Mouse (Mus musculus) stomach, embryonic 15.5 days (tissue): ENCODE measurements at regions not wholly inside any gene's neighbourhood (a gene's known extent, or its start where the extent isn't known, plus 50 kb on each side); places are given as distances from the start of the nearest gene placed in this dataset.

Experiments used
- ATAC-seq: fragments of 200-750 bp; cut with Nextera tagmentation; 2 replicates; pipeline ENCODE4 v1.8.0; 2017; ENCODE audit warnings: low read depth, moderate number of reproducible peaks, moderate TSS enrichment; ENCODE audit not compliant: insufficient read depth, low FRiP score
- H3K27ac ChIP-seq: fragments of 300-500 bp; sonication (generic); 2 replicates; pipeline ENCODE4 v1.5.1; 2015; ENCODE audit warnings: mild to moderate bottlenecking, inconsistent platforms
- H3K27me3 ChIP-seq: fragments of 300-500 bp; sonication (generic); replicated peaks from 2 replicates; pipeline ENCODE4 v1.6.1; 2015; ENCODE audit warnings: inconsistent platforms
- H3K36me3 ChIP-seq: fragments of 300-500 bp; sonication (generic); 2 replicates; pipeline ENCODE4 v1.6.1; 2015; ENCODE audit warnings: inconsistent platforms
- H3K4me1 ChIP-seq: fragments of 300-500 bp; sonication (generic); 2 replicates; pipeline ENCODE4 v1.6.1; 2015; ENCODE audit warnings: inconsistent platforms
- H3K4me2 ChIP-seq: fragments of 300-500 bp; sonication (generic); 2 replicates; pipeline ENCODE4 v1.6.1; 2015; ENCODE audit warnings: mild to moderate bottlenecking, inconsistent platforms
- H3K4me3 ChIP-seq: fragments of 300-500 bp; sonication (generic); replicated peaks from 2 replicates; pipeline ENCODE4 v1.5.1; 2015; ENCODE audit warnings: inconsistent platforms
- H3K9ac ChIP-seq: fragments of 300-500 bp; sonication (generic); 2 replicates; pipeline ENCODE4 v1.6.1; 2015; ENCODE audit warnings: inconsistent platforms
- H3K9me3 ChIP-seq: fragments of 300-500 bp; sonication (generic); 2 replicates; pipeline ENCODE4 v1.6.1; 2016; ENCODE audit warnings: inconsistent platforms
- WGBS: fragments of 180-500 bp; shearing (Covaris S2); methylation state at CpG from one replicate; pipeline ENCODE4 v1.1.7; 2015; 5-methylcytosine and 5-hydroxymethylcytosine counted together

DNA sequence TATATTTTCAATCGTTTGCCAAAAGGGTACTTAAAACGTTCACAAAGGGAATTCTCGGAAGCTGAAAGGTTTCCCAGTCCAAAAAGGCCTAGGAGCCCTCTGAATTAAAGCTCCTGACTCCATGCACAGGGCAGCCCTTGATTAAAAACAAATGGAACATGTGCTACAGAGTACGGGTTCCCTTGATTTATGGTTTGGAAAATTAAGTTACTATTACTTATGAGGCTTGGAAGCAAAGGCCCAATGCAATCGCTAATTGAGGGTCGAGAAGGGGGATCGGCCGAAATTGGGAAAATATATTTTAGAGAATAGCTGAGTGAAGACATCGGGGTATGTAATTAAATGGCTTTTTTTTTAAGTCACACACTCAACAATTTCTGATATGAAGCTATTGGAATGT, 219.0 kb upstream of the Sox9 start:
- H3K9me3 ChIP-seq = no peaks in the 10 kb centered on the region
- H3K27me3 ChIP-seq = no peaks in the 10 kb centered on the region
- H3K4me2 ChIP-seq = no peak overlapping the region
- H3K36me3 ChIP-seq = no peaks in the 10 kb centered on the region
- no peak overlapping the region for H3K9ac ChIP-seq
- H3K4me3 ChIP-seq = no peak overlapping the region
- ATAC-seq = no peak
- WGBS = 86% methylated on average over 9 of the region's 9 CpGs
- H3K27ac ChIP-seq = no peak overlapping the region
- no peaks in the 10 kb centered on the region for H3K4me1 ChIP-seq

DNA sequence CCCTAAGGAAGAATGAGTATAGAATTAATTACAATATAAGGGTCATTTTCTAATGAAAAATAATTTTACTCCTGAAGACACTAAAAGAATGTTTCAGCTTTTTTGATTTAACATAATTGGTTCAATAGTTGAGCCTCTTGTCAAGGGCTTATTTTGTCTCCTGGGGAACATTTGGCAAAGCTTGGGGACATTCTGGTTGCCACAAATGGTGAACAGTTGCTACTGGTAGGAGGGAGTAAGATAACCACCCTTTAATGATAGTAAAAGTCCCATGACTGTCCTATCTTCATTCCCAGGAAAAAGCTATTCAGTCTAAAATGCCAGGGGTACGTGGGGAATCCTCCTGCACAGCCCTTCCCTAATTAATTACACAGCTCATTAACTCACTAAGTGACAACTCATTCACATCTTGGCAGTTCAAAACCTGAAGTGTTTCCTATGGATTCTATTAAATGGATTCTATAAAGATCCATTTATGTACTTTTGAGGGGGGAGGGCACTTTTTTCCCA, 217.3 kb upstream of the Sox9 start:
- Histone ChIP-seq H3K9me3 (no peaks in the 10 kb centered on the region), H3K4me1 (no peaks in the 10 kb centered on the region), H3K36me3 (no peaks in the 10 kb centered on the region), H3K4me2 (no peak overlapping the region), H3K27me3 (no peaks in the 10 kb centered on the region), H3K4me3 (no peak overlapping the region), H3K27ac (no peak overlapping the region), H3K9ac (no peak overlapping the region)
- WGBS = 51% methylated on average over 1 of the region's 1 CpGs
- no peak for ATAC-seq

DNA sequence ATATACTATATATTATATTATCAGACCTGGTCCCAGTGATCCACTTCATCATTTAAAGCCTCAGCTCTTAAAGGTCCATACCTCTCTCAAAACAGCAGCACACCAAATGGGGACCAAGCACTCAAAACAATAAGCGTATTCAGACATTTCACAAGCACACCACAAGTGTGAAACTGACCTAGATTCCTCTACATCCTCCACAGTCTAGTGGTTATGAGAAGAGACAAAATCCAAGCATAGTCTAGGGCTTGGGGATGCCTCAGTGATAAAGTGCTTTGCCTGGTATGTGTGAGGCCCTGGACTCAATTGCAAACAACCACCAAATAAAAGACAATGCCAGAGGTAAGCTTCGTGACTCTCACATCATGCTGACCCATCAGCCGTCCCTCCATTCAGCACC, 216.0 kb upstream of the Sox9 start:
- H3K27ac ChIP-seq = no peak overlapping the region
- H3K27me3 ChIP-seq = no peaks in the 10 kb centered on the region
- WGBS = 83% methylated on average over 3 of the region's 3 CpGs
- no peak overlapping the region for H3K9ac ChIP-seq
- H3K9me3 ChIP-seq = no peaks in the 10 kb centered on the region
- no peak overlapping the region for H3K4me2 ChIP-seq
- no peaks in the 10 kb centered on the region for H3K4me1 ChIP-seq
- H3K36me3 ChIP-seq = no peaks in the 10 kb centered on the region
- no peak overlapping the region for H3K4me3 ChIP-seq
- no peak for ATAC-seq

DNA sequence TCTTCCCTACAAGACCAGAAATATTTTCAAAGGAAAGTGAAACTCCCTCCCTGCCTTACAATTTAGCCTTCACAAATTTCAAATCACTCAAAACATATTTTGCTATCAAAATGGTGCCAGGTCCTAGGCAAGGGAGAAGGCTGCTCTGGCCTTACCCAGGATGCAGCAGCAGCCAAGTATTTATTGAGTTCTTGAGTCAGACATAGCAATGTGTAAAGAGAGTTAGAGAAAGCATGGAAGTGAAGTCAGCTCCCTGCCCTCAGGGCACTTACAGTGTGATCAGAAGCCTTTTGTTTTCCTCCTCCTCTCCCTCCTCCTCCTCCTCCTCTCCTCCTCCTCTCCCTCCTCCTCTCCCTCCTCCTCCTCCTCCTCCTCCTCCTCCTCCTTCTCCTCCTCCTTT, 194.6 kb upstream of the Sox9 start:
- no peak for ATAC-seq

DNA sequence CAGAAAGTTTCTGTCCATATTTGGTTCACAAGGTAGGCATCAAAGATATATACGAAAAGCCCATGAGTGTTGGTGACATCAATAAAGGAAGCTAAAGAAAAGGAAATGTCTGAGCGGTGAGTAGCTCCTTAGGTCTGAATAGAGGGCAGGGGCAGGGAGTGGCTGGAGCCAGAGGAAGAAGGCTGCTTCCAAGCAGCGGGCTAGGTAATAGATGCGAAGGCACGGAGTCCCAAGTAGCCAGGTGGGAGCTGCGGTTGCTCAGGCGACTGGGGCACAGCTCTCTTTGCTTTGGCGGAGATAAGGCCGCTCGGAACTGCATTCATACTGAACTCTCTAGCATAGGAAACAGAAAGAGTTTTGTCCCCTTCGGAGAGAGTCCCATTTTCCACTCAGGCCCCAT, 193.9 kb upstream of the Sox9 start:
- H3K27me3 ChIP-seq = no peaks in the 10 kb centered on the region
- H3K4me1 ChIP-seq = no peaks in the 10 kb centered on the region
- WGBS = 56% methylated on average over 11 of the region's 11 CpGs
- H3K9ac ChIP-seq = no peak overlapping the region
- H3K27ac ChIP-seq = no peak overlapping the region
- no peaks in the 10 kb centered on the region for H3K9me3 ChIP-seq
- no peaks in the 10 kb centered on the region for H3K36me3 ChIP-seq
- 0 out of 2 replicates have a peak, but pooled peaks have one; percentile 43 for ATAC-seq
- H3K4me3 ChIP-seq = no peak overlapping the region
- peak overlapping the region; percentile 10; the same call in 1 of the 2 replicates for H3K4me2 ChIP-seq

More for the DNA sequence above, 194.6 kb upstream of the Sox9 start:
- Histone ChIP-seq H3K4me3 (no peak overlapping the region), H3K9me3 (no peaks in the 10 kb centered on the region), H3K4me2 (no peak overlapping the region), H3K27me3 (no peaks in the 10 kb centered on the region), H3K4me1 (no peaks in the 10 kb centered on the region), H3K27ac (no peak overlapping the region), H3K9ac (no peak overlapping the region), H3K36me3 (no peaks in the 10 kb centered on the region)

DNA sequence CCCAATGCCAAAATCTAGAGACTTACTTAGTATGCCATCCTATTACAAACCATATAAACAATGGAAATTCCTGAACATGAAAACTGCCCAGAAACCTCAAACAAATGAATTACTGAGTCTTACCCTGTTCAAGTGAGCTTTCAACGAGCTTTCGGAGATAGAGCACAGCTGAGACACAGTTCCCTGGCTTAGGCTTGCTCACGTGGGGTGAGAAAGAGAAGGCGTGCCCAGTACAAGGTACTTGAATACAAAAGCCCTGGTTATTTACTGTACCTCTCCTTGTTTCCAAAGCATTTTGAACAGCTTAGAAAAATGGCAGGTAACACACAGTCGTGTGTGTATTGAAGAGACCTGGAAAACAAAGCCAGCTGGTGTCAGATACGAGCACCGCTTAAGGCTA, 191.8 kb upstream of the Sox9 start:
- Histone ChIP-seq H3K4me2 (no peak overlapping the region), H3K9me3 (no peaks in the 10 kb centered on the region), H3K4me1 (no peaks in the 10 kb centered on the region), H3K36me3 (no peaks in the 10 kb centered on the region), H3K4me3 (no peak overlapping the region), H3K27ac (no peak overlapping the region), H3K27me3 (no peaks in the 10 kb centered on the region), H3K9ac (no peak overlapping the region)
- WGBS = 70% methylated on average over 7 of the region's 7 CpGs
- ATAC-seq = no peak

DNA sequence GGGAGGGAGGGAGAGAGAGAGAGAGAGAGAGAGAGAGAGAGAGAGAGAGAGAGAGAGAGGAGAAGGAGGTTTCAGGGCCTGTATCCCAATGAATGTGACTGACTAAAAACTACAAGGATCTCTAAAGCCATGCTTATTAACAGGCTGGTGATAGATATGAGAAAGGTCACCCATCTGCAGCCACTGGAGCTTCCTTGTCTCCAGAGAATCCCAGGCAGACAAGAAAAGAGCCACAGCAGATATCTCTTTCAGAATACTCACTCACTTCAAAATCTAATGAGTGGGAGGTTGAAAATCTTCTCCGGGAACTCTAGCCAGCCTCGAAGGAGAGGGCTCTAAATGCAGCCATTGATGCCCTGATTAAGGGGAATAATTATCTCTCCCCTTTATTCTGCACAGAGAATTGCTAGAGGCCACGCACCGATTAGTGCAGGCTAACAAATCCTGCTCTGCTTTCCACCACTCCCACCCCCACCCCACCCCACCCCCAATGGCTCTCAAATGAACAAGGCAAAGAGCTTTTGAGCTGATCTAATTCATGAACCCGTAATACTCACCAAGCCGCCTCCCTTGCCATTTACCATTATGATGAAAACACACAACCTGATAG, 189.5 kb upstream of the Sox9 start:
- Histone ChIP-seq H3K4me1 (no peaks in the 10 kb centered on the region), H3K4me3 (no peak overlapping the region), H3K27me3 (no peaks in the 10 kb centered on the region), H3K27ac (no peak overlapping the region), H3K4me2 (no peak overlapping the region), H3K9ac (no peak overlapping the region), H3K9me3 (no peaks in the 10 kb centered on the region), H3K36me3 (no peaks in the 10 kb centered on the region)
- ATAC-seq = no peak
- WGBS = 58% methylated on average over 6 of the region's 6 CpGs

DNA sequence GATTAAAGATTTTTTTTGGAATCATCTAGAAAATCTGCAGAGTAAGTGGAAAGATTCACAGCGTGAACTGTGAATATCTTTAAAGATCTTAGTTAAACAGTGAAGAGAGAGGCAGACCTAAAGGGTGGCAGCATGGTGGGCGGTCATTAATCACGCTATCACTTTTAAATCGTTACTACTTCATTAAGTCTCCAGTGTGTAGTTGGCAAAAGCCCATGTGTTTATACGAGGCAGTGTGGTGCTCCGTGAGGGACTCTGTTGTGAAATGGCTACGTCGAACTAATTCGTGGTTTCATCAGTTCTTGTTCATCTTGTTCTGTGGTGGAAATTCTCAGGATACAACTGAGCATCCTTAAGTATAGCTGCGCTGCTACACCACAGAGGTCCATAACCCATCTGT, 188.2 kb upstream of the Sox9 start:
- ATAC-seq = no peak
- 50% methylated on average over 10 of the region's 10 CpGs for WGBS

DNA sequence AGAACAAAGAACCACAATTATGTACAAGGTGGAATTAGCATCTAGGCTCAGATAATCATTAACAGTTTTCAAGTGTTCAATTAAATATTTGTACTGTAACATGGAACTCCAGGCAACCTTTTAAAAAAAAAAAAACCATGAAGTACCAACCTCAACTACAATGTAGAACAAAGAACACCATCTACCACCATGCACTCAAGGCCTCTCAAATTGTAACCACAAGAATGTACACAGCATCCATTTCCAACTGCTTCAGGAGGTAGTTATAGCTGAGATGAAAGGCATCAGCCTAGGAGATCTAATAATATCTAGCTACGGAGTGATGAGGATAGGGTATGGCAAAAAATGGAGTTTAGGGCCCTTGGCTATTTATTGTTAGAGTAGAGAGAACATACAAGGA, 174.7 kb upstream of the Sox9 start:
- WGBS = 86% methylated on average over 1 of the region's 1 CpGs
- no peaks in the 10 kb centered on the region for H3K36me3 ChIP-seq
- ATAC-seq = no peak
- H3K4me2 ChIP-seq = no peak overlapping the region
- H3K9ac ChIP-seq = no peak overlapping the region
- H3K4me1 ChIP-seq = no peaks in the 10 kb centered on the region
- no peak overlapping the region for H3K27ac ChIP-seq
- H3K27me3 ChIP-seq = no peaks in the 10 kb centered on the region
- no peaks in the 10 kb centered on the region for H3K9me3 ChIP-seq
- H3K4me3 ChIP-seq = no peak overlapping the region

More for the DNA sequence above, 188.2 kb upstream of the Sox9 start:
- H3K4me1 ChIP-seq = no peaks in the 10 kb centered on the region
- H3K9me3 ChIP-seq = no peaks in the 10 kb centered on the region
- H3K4me2 ChIP-seq = no peak overlapping the region
- no peaks in the 10 kb centered on the region for H3K27me3 ChIP-seq
- H3K36me3 ChIP-seq = no peaks in the 10 kb centered on the region
- no peak overlapping the region for H3K9ac ChIP-seq
- no peak overlapping the region for H3K4me3 ChIP-seq
- no peak overlapping the region for H3K27ac ChIP-seq

DNA sequence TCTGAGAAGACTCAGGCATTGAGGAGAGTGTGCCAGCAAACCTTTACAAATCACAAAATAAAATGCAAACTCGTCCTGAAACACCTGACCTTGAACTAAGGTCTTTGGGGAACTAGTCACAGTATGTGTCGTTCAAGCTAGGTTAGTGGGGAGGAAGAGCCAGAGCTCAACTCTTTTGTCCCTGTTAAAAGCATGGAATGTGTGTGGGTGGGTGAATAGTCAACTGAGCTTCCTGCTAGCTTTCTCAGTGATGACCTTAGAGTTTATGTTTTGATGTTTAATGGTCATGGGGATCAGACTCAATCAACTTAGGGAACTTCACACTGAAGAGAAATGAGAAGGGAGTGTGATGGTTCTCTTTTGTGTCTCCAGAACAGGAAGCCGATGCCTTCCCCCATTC, 172.7 kb upstream of the Sox9 start:
- Histone ChIP-seq H3K9ac (no peak overlapping the region), H3K36me3 (no peaks in the 10 kb centered on the region), H3K27me3 (no peaks in the 10 kb centered on the region), H3K4me1 (no peaks in the 10 kb centered on the region), H3K4me2 (no peak overlapping the region), H3K9me3 (no peaks in the 10 kb centered on the region), H3K4me3 (no peak overlapping the region), H3K27ac (no peak overlapping the region)
- no peak for ATAC-seq
- 56% methylated on average over 3 of the region's 3 CpGs for WGBS

DNA sequence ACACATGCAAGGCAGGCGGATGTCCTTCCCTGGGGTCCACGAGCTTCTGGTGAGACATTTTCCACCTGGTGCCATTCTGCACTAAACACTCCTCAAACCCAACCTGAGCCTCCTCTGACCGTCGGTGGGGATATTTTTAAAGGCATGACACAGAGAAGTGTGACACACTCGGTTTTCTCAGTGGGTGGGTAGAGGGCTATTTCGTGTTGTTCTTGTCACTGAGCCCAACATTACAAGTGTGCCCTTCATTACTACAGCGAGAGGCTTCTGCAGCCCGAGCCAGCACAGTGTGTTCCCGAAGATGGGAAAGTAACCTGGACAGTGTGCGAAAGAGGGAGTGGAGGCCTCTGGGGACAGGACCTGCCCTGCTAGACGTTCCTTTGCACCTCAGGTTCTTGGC, 171.0 kb upstream of the Sox9 start:
- no peak for ATAC-seq
- Histone ChIP-seq H3K4me2 (no peak overlapping the region), H3K36me3 (no peaks in the 10 kb centered on the region), H3K9ac (no peak overlapping the region), H3K27ac (no peak overlapping the region), H3K4me3 (no peak overlapping the region), H3K9me3 (no peaks in the 10 kb centered on the region), H3K27me3 (no peaks in the 10 kb centered on the region), H3K4me1 (no peaks in the 10 kb centered on the region)
- WGBS = 61% methylated on average over 11 of the region's 11 CpGs

DNA sequence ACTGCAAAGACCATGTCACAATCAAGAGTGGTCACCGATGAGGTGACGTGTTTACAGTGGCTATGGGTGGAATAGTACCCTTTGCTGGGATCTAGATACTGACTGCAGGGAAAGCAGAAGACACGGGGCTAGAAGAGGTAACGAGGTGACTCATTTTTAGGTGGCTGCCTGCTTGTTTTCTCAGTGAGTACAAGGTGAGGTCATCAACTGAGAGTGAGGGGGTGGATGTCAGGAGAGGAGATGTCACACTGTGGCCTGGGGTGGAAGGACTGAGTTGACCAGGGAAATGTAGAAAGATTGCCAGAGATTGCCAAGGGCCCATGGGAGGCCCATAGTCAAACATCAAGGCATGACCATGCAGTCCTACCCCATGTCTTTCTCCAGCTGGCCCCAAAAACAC, 166.4 kb upstream of the Sox9 start:
- H3K27me3 ChIP-seq = no peaks in the 10 kb centered on the region
- no peak overlapping the region for H3K27ac ChIP-seq
- H3K9me3 ChIP-seq = no peaks in the 10 kb centered on the region
- no peak overlapping the region for H3K9ac ChIP-seq
- 0 out of 2 replicates have a peak, but pooled peaks cover under 1% of the 10 kb centered on the region for H3K4me1 ChIP-seq
- no peak overlapping the region for H3K4me3 ChIP-seq
- WGBS = 83% methylated on average over 4 of the region's 4 CpGs
- no peak overlapping the region for H3K4me2 ChIP-seq
- ATAC-seq = no peak
- no peaks in the 10 kb centered on the region for H3K36me3 ChIP-seq

DNA sequence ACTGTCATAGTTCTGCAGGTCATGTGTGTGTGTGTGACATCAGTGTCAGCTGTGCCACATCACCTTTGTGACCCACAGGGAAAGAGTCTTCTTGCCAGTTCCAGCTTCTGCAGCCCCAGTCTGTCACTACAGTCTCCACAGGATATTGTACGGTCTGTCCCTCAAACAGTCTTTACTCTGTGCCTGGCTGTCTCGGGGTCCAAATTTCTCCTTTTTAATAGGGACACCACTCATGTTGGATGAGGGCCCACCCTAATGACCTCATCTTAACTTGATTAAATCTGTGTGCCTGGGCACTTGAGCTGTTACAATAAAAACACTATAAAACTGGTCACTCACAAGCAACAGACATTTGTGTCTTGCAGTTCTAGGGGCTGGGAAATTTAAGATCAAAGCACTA, 165.1 kb upstream of the Sox9 start:
- Histone ChIP-seq H3K27ac (no peak overlapping the region), H3K4me1 (peaks cover 7% of the 10 kb centered on the region; the same call in 1 of the 2 replicates), H3K4me2 (no peak overlapping the region), H3K27me3 (no peaks in the 10 kb centered on the region), H3K9me3 (no peaks in the 10 kb centered on the region), H3K36me3 (no peaks in the 10 kb centered on the region), H3K4me3 (no peak overlapping the region), H3K9ac (no peak overlapping the region)
- 77% methylated on average over 2 of the region's 2 CpGs for WGBS
- ATAC-seq = no peak
